Mouse (Mus musculus): ENCODE data around the gene Gm10134. TPM values are rescaled to one million over a fixed set of nuclear protein-coding genes. Genes with fewer than 3 reads are reported as not detected.
"Not testable (repeated sequence)": the region's sequence is repeated elsewhere in the genome, so short reads cannot be mapped to it uniquely, and the experiment has no call there.

The Gm10134 gene
- polyA plus RNA-seq, 1 experiment from 2014 or later = 0.64 TPM

- H3K27me3 ChIP-seq (replicated peaks) = no peaks in the 10 kb centered on the region
- H3K4me3 ChIP-seq = no peak overlapping the region
- H3K4me1 ChIP-seq = no peaks in the 10 kb centered on the region
- 71% methylated on average over 20 of the region's 20 CpGs for WGBS (ENCODE audit: insufficient replicate concordance)
- no peak for ATAC-seq
- no peak overlapping the region for H3K27ac ChIP-seq
- H3K4me2 ChIP-seq = no peak overlapping the region
- H3K9me3 ChIP-seq (replicated peaks) = no peaks in the 10 kb centered on the region
- H3K36me3 ChIP-seq = no peaks in the 10 kb centered on the region
- no peak overlapping the region for H3K9ac ChIP-seq
Observed at GRCm38 (mm10) chr2:28479208-28480204, 26.4 kb upstream of the Gm10134 start.

- no peak for ATAC-seq
- Histone ChIP-seq H3K27me3 (replicated peaks) (no peaks in the 10 kb centered on the region), H3K27ac (no peak overlapping the region), H3K4me3 (no peak overlapping the region), H3K9me3 (replicated peaks) (no peaks in the 10 kb centered on the region), H3K4me1 (no peaks in the 10 kb centered on the region), H3K36me3 (no peaks in the 10 kb centered on the region), H3K9ac (no peak overlapping the region), H3K4me2 (no peak overlapping the region)
- WGBS (ENCODE audit: insufficient replicate concordance) = 55% methylated on average over 2 of the region's 2 CpGs
Observed at GRCm38 (mm10) chr2:28483861-28484260, 22.0 kb upstream of the Gm10134 start.

GRCm38 (mm10) chr2:28494521-28494920 is 11.4 kb upstream of the Gm10134 start:
- no peaks in the 10 kb centered on the region for H3K27me3 ChIP-seq (replicated peaks)
- no peaks in the 10 kb centered on the region for H3K9me3 ChIP-seq (replicated peaks)
- H3K4me2 ChIP-seq = no peak overlapping the region
- 55% methylated on average over 2 of the region's 2 CpGs for WGBS (ENCODE audit: insufficient replicate concordance)
- H3K36me3 ChIP-seq = no peaks in the 10 kb centered on the region
- no peak for ATAC-seq
- no peak overlapping the region for H3K27ac ChIP-seq
- no peak overlapping the region for H3K4me3 ChIP-seq
- H3K4me1 ChIP-seq = no peaks in the 10 kb centered on the region
- no peak overlapping the region for H3K9ac ChIP-seq

DNA sequence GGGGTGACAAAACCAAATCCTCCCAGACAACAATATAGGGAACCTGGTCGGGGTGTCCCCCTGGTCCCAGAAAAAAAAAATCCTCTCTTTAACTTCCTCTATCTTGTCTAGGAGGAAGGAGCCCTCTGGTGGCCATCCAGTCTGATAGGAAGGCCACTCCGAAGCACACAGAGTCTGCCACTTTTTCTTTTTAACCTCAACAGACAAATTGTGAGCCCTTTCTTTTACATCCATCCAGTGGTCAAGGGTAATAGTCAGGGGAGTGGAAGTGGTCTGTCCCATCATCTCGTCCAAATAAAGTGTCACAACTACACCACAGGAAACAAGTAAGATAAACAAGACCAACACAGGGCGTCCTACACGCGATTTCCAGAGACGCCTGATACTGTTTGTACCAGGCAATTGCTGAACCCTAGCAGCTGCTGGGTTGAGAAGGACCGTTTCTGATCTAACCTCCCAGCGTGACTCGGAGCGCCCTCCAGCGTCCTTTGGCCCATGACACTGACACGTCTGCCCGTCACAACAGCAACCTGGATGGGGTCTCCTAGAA is 10.6 kb upstream of the Gm10134 start:
- Histone ChIP-seq H3K4me1 (no peaks in the 10 kb centered on the region), H3K9me3 (replicated peaks) (no peaks in the 10 kb centered on the region), H3K36me3 (no peaks in the 10 kb centered on the region), H3K9ac (no peak overlapping the region), H3K27me3 (replicated peaks) (no peaks in the 10 kb centered on the region), H3K27ac (no peak overlapping the region), H3K4me2 (no peak overlapping the region), H3K4me3 (no peak overlapping the region)
- ATAC-seq = no peak
- WGBS (ENCODE audit: insufficient replicate concordance) = 58% methylated on average over 14 of the region's 14 CpGs

DNA sequence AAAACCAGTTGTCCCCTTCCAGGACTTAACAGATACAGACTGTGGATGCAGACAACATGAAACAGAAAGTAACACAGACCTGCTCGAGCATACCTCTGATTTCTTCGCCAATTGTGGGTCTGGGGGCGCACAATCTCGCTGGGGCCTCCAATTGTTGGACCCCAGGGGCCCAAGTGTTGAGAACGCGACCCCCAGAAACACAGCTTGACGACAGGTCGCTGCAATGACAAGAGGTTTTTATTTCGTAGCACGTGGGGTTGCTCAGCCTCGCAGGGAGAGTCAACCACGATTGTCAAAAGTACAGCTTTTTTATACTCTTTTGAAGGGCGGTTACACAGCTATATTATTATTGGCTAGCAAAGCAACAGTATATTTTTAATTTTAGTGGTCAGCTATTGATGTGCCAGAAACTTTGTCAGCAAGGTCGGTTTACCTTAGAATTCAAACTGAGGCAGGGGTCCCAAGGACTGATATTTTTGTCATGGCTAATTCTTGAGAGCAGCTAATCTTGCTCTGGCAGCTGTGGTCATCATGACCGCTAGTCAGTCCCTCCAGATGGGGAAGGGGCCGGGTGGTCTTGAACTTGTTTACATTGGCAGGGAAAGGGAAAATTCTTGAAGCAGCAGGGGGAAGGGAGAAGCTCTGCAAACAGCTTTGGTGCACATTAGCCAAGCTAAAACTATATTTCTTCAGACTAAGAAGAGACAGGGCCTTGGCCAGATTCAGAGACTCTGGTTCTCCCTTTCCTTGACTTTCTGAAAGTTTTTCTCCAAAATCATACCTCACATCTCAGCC is 9.9 kb upstream of the Gm10134 start:
- Histone ChIP-seq H3K4me1 (no peaks in the 10 kb centered on the region), H3K4me3 (no peak overlapping the region), H3K4me2 (no peak overlapping the region), H3K27ac (no peak overlapping the region), H3K36me3 (no peaks in the 10 kb centered on the region), H3K9ac (no peak overlapping the region), H3K27me3 (replicated peaks) (no peaks in the 10 kb centered on the region), H3K9me3 (replicated peaks) (no peaks in the 10 kb centered on the region)
- no peak for ATAC-seq
- 69% methylated on average over 16 of the region's 16 CpGs for WGBS (ENCODE audit: insufficient replicate concordance)

GRCm38 (mm10) chr2:28496671-28497070 is 9.2 kb upstream of the Gm10134 start, which contains the start of gene Gbgt1:
Gene Gbgt1 (plus strand): TSS chr2:28496891.
- 68% methylated on average over 5 of the region's 5 CpGs for WGBS (ENCODE audit: insufficient replicate concordance)
- no peak within 1 kb of the TSS for H3K27ac ChIP-seq
- H3K4me1 ChIP-seq = no peaks in the 10 kb centered on the region
- H3K9me3 ChIP-seq (replicated peaks) = no peaks in the 10 kb centered on the region
- H3K4me2 ChIP-seq = no peak within 1 kb of the TSS
- ATAC-seq = no peak
- no peak within 1 kb of the TSS for H3K9ac ChIP-seq
- no peaks in the 10 kb centered on the region for H3K27me3 ChIP-seq (replicated peaks)
- no peak within 1 kb of the TSS for H3K4me3 ChIP-seq
- no peaks in the 10 kb centered on the region for H3K36me3 ChIP-seq

GRCm38 (mm10) chr2:28497561-28497960 is 8.3 kb upstream of the Gm10134 start:
- ATAC-seq = no peak
- H3K4me1 ChIP-seq = no peaks in the 10 kb centered on the region

GRCm38 (mm10) chr2:28498431-28498830 is 7.5 kb upstream of the Gm10134 start:
- Histone ChIP-seq H3K9ac (no peak overlapping the region), H3K27ac (no peak overlapping the region), H3K4me2 (no peak overlapping the region), H3K27me3 (replicated peaks) (no peaks in the 10 kb centered on the region), H3K9me3 (replicated peaks) (no peaks in the 10 kb centered on the region), H3K4me1 (no peaks in the 10 kb centered on the region), H3K4me3 (no peak overlapping the region), H3K36me3 (no peaks in the 10 kb centered on the region)
- no peak for ATAC-seq
- 33% methylated on average over 4 of the region's 4 CpGs for WGBS (ENCODE audit: insufficient replicate concordance)

More at GRCm38 (mm10) chr2:28497561-28497960, 8.3 kb upstream of the Gm10134 start:
- no peak overlapping the region for H3K27ac ChIP-seq
- H3K36me3 ChIP-seq = no peaks in the 10 kb centered on the region
- H3K27me3 ChIP-seq (replicated peaks) = no peaks in the 10 kb centered on the region
- no peaks in the 10 kb centered on the region for H3K9me3 ChIP-seq (replicated peaks)
- 61% methylated on average over 5 of the region's 5 CpGs for WGBS (ENCODE audit: insufficient replicate concordance)
- no peak overlapping the region for H3K4me2 ChIP-seq
- no peak overlapping the region for H3K4me3 ChIP-seq
- no peak overlapping the region for H3K9ac ChIP-seq

DNA sequence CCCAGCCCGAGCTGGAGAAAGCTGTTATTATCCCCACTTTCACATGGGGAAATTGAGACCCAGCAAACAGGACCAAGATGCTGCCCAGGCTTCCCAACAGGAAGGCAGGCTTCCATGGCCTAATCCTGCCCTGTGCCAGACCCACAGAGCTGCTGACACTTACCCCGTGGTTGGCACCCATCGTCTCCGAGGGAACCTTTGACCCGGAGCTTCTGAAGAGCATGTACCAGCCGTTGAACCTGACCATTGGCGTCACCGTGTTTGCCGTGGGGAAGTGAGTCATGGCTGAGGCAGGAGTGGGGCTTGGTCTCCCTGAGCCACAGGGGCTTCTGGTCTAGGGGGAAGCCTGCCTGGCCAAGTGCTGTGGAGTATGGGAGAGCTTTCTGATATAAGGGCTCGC is 2.9 kb upstream of the Gm10134 start:
- Histone ChIP-seq H3K4me3 (no peak overlapping the region), H3K9ac (no peak overlapping the region), H3K27ac (no peak overlapping the region), H3K4me1 (no peaks in the 10 kb centered on the region), H3K9me3 (replicated peaks) (no peaks in the 10 kb centered on the region), H3K4me2 (no peak overlapping the region), H3K27me3 (replicated peaks) (no peaks in the 10 kb centered on the region; the same call in 1 of the 2 replicates), H3K36me3 (no peaks in the 10 kb centered on the region)
- WGBS (ENCODE audit: insufficient replicate concordance) = 54% methylated on average over 10 of the region's 10 CpGs
- no peak for ATAC-seq

- H3K4me1 ChIP-seq = no peaks in the 10 kb centered on the region
- 72% methylated on average over 13 of the region's 13 CpGs for WGBS (ENCODE audit: insufficient replicate concordance)
- H3K36me3 ChIP-seq = no peaks in the 10 kb centered on the region
- H3K9ac ChIP-seq = no peak overlapping the region
- ATAC-seq = no peak
- H3K4me3 ChIP-seq = no peak overlapping the region
- peaks cover 5% of the 10 kb centered on the region for H3K27me3 ChIP-seq (replicated peaks)
- no peak overlapping the region for H3K27ac ChIP-seq
- H3K4me2 ChIP-seq = no peak overlapping the region
- H3K9me3 ChIP-seq (replicated peaks) = no peaks in the 10 kb centered on the region
Observed at GRCm38 (mm10) chr2:28504676-28505075, 1.2 kb upstream of the Gm10134 start.

DNA sequence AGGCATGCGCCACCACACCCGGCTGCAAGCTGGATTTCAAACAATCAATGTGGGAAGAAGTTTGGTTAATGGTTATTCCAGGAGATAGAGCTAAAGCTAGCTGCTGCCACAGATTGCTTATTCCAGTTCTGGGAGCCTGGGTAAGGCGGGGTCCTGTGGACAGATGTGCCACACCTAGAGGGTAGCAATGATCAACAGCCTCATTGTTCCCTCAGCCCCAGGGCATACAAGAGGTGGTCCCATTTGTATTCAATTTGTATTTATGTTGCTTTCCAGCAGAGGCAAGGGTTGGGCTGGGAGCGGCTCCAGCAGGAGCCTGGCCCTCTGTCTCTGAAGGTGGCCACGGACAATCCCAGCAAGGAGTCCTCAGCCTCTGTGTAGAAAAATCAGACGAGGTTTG is 396 bp downstream of the Gm10134 start:
- Histone ChIP-seq H3K27me3 (replicated peaks) (peaks cover 20% of the 10 kb centered on the region), H3K27ac (no peak overlapping the region), H3K4me3 (no peak overlapping the region), H3K4me1 (no peaks in the 10 kb centered on the region), H3K9ac (no peak overlapping the region), H3K9me3 (replicated peaks) (no peaks in the 10 kb centered on the region), H3K36me3 (no peaks in the 10 kb centered on the region), H3K4me2 (no peak overlapping the region)
- ATAC-seq = no peak
- 64% methylated on average over 6 of the region's 6 CpGs for whole genome bisulfite sequencing (ENCODE audit: insufficient replicate concordance)

DNA sequence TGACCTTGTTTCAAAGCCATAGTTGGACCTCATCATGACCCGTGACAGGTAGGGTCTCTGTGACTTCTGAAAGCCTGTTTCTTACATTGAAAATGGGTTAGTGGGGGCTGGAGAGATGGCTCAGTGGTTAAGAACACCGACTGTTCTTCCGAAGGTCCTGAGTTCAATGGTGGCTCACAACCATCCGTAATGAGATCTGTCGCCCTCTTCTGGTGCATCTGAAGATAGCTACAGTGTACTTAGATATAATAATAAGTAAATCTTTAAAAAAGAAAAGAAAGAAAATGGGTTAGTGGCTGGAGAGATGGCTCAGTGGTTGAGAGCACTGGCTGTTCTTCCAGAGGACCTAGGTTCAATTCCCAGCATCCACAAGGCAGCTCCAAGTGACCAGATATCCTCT is 5.7 kb downstream of the Gm10134 start:
- H3K4me3 ChIP-seq; H3K9ac ChIP-seq; ATAC-seq; H3K36me3 ChIP-seq; H3K9me3 ChIP-seq (replicated peaks); H3K4me2 ChIP-seq; H3K27ac ChIP-seq: not testable (repeated sequence)
- WGBS (ENCODE audit: insufficient replicate concordance) = 32% methylated on average over 5 of the region's 5 CpGs
- Histone ChIP-seq H3K4me1 (peaks cover 21% of the 10 kb centered on the region), H3K27me3 (replicated peaks) (peaks cover 65% of the 10 kb centered on the region)
